Mouse (Mus musculus) heart, adult 2 months (tissue): ENCODE measurements at regions not wholly inside any gene's neighbourhood (a gene's known extent, or its start where the extent isn't known, plus 50 kb on each side); places are given as distances from the start of the nearest gene placed in this dataset.

Experiments used
- CTCF ChIP-seq: fragments of 200-600 bp; IDR thresholded peaks from 2 replicates; pipeline ENCODE4 v1.8.1; 2022; ENCODE audit warnings: antibody characterized with exemption, mild to moderate bottlenecking, moderate library complexity
- POLR2A ChIP-seq: fragments of 200-500 bp; IDR thresholded peaks from 2 replicates; pipeline ENCODE4 v1.6.1; 2011; ENCODE audit warnings: mild to moderate bottlenecking, low read depth, low read length, control low read depth; ENCODE audit not compliant: insufficient read depth

- TF ChIP-seq CTCF, result no peak
- TF ChIP-seq POLR2A, result no peak
These were observed 209.8 kb upstream of the Arid1b start for GRCm38 (mm10) chr17:4784296-4784695.
